Mouse (Mus musculus) megakaryocyte progenitor cell, adult 5-6 weeks (primary cell): Measurements from ENCODE around the gene Mrgpre. TPM values are rescaled to one million over a fixed set of nuclear protein-coding genes. Genes with fewer than 3 reads are reported as not detected.

ENCODE experiments used
- ATAC-seq: replicated peaks from 2 replicates; pipeline ENCODE4 v1.8.0; 2016; ENCODE audit warnings: mild to moderate bottlenecking, moderate TSS enrichment, inconsistent platforms; ENCODE audit not compliant: poor library complexity
- total RNA-seq, 2 experiments: library from RNA; stranded (forward) in 1 of 2; stranded (reverse) in 1 of 2; fragments of 157-497, 149-512 nt in 1 of 2; fragments of 200-1000 nt in 1 of 2; gene quantifications; 2 replicates each; pipeline versions ENCODE4 v1.2.3 to v1.2.4; 2015 to 2017

The Mrgpre gene
- total RNA-seq, 2 experiments from 2014 or later: 0.17 to 2.9 TPM

DNA sequence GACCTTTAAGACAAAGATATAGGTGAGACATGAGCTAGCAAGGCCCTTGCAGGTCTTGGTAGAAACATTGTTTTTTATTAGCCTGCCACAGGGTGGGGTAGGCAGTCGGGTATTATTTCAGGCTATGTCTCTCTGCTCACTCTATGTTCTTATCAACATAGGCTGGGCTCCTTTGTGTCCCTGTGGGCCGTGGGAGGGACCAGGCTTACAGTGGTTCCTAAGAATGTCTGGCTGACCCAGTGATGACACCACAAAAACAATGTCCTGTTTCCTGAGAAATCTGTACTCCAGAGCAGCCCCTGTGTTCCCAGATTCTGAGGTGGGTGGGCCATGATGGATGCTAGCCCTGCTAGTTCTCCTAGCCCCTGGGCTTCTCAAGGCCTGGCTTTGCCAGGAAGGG is 6.9 kb downstream of the Mrgpre start:
- ATAC-seq: no peak

DNA sequence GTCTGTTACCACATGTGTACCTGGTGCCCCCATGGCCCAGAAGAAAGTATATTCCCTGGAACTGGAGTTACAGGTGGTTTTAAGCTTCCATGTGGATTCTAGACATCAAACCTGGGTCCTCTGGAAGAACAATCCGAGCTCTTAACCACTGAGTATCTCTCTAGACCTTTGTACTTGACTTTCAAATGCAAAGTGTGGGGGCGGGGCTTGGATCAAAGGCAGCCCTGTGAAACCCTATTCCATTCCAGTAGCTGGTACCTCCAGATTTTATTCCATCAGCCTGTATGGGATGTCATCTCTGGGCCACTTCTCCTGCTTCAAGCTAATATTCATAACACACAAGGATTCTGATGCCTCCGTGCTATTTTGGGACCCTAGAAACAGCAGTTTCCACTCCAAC is 8.2 kb downstream of the Mrgpre start:
- ATAC-seq: no peak

DNA sequence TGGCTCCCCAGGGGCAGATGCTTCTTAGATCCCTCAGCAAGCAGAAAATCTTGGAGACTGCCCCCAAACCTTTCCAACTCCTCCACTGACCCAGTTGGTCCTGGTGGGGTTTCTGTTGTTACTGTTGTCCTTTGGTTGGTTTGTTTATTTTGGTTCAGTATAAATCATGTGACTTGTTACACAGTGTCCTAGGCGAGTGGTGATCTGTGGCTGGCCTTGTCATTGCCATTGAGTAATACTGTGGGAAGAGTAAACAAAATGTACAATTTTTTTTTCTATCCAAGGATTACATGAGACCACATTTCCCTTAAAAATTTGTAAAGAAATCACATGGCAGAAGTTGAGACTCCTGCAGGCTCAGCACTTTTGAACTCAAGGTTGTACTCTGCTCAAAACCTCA is 14.8 kb downstream of the Mrgpre start:
- no peak for ATAC-seq

DNA sequence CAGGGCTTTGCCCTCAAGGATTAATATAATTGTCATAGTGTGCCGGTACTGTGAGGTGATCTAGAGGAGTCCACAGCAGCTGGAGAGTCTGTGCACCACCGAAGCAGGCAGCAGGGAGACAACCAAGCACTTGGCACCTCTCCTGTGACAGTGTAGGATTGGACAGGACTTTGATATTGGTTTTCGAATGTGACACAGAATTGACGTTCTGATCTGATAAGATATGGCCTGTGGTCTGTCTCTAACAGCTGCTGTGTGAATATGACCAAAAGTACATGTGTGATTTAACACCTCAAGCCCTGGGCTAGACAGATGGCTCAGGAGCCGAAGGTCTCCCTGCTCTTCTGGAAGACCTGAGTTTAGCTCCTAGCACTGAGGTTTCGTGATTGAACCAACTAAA is 16.0 kb downstream of the Mrgpre start:
- ATAC-seq: no peak

DNA sequence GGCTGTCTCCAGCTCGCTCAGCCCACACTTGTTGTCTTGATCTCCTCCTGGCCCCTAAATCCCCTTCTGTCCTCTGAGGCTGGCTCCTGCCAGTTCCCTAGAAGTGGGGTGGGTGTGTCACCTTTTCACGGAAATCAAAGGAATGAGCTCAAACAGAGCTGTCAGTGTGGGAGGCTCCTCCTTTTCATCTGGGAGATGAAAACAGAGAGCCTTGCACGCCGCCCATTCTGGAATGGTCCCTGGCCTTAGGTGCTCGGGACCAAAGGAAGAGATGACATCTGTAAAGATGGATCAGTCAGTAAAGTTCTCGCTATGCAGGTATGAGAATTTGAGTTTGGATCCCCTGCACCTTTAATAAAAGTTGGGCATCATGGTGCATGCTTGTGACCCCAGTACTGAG is 17.4 kb downstream of the Mrgpre start, which contains the start of gene Mrgprg:
TSS of gene Mrgprg (minus strand) at position 101 of the 400 bp plus-strand sequence.
- no peak for ATAC-seq

DNA sequence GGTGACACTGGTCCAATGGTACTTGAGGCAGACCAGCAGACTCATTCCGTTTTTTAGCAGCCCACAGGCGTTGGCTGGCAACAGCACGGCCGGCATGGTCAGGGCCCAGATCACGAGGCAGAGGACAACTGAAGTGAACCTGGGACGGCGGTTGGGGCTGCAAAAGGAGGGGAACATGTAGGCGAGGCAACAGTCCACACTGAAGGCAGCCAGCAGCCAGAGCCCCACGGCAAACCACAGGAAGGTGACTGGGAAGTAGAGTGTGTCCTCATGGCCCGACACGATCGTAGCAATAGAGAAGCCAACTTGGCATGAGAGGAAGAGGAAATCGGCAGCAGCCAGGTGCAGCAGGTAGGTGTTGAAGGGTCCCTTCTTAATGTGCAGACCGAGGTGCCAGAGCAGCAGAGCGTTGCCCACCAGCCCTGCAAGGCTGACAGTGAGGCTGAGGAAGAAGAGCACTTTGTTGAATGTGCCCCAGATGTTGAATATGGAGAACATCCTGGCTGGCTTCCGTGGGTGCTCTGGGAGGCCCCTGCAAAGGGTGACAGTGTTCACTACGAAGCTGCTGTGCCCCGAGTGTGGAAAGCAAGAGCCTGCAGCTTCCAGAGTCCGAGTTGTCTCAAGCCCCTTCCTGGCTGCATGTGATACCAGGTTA is 19.3 kb downstream of the Mrgpre start:
- peak; percentile 46 for ATAC-seq

DNA sequence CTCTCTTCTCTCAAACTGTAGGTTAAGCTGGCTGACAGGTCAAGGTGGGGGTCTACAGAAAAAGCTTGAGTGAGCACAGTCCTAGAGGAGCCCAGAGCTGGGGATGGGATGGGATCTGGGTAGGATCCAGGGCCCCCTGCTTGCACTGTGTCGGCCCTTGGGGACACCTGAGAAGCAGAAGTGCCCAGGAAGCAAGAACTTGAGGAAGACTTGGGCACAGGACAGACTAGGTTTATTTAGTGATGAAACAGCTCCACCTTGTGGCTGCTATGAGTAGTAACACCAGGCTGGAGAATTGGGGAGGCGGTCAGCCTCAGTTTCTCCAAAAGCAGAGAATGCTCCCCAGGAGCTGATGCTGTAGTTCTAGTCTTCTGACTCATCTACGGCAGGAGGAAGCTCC is 20.5 kb downstream of the Mrgpre start:
- ATAC-seq: peak; percentile 82

DNA sequence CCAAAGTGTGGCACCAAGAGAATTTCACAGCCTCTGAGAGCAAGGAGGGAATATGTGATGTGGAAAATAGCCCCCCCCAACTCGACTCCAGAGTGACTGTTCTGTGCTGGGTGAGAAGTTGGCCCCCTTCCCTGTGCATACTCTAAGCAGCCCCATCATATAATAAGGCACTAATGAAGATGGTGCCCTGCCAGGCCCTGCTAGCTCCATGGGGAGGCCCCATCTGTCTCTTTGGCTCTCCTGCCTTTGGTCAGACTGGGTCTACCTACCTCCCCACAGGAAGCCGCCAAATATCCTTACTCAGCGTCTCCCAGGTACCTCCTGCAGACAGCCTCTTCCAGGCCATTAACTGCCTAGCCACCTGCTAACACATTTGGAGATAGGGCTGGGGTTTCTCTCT is 25.3 kb downstream of the Mrgpre start:
- ATAC-seq: no peak

DNA sequence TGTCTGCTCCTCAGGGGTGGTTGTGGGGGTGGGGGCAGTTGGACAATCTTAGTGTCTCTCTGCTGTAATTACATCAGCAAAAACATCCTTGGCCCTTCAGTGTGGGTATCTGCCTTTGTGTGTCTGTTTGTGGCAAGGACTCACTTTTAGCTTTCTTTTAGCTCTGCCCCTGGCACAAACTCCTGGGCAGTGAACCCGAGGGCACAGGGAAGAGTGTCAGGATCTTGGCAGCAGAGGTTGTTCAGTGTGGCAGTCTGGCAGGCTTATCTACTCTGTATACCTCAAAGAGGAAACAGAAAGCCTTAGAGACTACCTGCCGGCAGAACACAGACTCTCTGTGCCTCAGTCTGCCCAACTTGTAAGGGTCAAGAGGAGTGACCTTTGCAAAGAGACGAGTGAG is 26.6 kb downstream of the Mrgpre start:
- ATAC-seq: no peak

DNA sequence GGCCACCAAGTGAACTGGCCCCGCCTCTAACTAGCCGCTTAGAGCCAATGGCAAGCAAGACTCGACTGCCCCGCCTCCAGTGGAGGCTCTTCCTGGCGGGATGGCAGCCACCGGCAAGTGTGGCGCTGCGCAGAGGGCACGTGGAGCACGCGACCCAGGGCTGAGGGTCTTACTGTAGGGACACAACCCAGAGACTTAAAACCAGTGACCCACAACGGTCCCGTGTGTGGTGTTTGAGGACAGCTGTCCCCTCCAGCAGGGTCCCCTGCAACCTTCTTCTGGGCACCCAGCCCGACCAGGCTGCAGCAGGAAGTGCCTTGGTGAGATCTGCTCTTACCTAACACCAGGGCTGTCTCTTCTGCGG is 27.3 kb downstream of the Mrgpre start:
- peak; percentile 83 for ATAC-seq

DNA sequence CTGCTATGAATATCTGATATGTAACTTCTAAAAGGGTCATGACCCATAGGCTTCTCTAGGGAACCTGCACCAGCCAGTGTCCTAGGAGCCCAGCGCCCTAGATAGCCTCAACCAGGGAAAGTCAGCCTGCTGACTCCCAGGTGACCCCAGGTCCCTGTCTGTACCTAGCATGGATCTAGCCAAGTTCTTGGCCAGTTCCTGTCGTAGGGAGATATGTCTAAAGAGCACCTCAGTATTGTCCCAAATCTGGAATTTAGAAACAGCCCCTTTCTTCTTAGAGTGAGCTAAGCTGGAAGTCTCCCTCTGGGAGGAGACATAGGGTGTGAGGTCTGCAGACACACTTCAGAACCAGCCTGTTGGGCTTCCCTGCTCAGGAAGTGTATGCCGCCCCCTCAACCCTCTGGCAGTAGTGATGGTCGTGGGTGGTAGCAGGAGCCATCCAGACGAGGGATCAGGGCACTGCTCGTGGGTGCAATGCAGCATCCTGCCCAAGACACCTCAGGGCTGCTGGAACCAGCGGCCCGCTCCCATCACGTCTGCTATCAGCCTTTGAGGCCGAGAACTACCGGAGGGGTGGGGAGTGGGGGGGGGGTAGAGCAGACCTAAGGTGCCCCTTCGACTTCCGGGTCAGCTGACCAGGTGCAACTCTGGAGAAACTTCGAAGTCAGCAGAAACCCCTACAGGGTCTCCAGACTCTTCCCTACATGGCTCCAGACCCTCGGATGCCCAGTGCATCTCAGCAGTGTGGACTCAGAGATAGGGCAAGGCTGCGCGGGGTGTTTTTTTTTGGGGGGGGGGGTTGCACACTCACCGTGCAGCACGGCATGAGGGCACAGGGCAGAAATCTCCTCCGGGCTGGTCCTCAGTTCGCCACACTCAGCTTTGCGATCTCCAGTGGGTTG is 27.9 kb downstream of the Mrgpre start, which contains the start of gene Osbpl5:
TSS of gene Osbpl5 (minus strand) at position 861 of the 902 bp plus-strand sequence.
- ATAC-seq: no peak

DNA sequence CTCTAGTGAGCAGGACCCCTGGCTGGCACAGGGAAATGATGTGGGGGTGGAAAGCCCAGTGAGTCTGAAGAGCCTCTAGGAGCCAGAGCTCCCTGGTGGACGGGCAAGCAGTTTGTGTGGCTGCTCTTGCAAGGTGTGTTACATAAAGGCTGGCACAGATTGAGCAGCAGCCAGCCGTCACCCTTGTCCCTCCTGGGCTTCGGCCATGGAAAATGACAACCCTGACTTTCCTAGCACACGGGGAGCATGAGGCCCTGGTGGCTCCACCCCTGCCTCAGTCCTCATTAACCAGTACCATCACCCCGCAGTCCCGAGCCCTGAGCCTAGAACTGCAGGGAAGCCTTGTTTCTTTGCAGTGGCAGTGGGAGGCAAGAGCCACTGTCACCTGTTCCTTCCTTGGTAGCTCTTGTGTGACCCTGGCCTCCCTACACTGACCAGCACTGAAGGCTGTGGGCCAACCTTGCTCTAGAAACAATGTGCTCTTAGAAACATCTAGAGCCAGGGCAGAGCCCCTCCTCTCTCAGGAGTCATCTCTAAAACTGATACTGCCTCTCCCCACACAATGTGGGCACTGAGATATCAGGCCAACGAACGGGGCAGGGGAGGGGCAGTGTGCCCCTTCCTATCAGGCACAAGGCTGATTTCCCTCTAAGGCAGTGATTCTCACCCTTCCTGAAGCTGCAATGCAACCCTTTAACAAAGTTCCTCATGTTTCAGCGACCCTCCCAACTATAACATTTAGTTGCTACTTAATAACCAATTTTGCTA is 28.8 kb downstream of the Mrgpre start:
- peak; percentile 49 for ATAC-seq

DNA sequence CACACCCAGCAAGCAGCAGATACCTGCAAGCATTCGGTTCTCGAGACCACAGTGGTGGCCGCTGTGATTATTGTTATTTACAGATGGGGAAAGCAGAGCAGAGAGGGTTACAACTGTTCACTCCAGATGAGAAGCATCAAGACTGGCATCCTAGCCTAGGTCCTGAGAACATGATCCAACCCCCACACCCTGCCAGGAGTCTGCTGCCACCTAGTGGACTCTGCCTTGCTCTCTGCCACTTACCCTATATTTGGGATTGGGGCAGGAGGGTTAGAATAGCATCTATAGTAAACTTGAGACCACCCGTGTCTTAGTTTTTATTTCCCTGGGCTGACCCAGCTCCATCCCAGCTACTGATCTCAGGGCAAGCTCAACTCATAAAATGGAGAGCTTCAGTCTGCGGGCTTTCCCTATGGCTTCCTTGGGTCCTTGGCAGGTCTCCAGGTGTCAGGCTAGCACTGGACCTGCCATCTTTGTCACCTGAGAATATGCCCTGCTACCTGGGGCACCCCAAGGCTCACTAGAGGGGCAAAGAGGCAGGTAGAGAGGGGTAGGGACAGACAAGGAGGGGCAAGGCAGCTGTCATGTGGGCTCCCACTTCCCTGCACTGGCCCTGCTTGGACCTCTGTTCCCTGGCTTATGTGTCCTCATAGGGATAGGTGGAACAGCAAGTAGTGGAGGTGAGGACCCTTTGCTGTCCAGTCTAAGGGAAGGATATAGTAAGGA is 30.1 kb downstream of the Mrgpre start:
- ATAC-seq: peak; percentile 59

DNA sequence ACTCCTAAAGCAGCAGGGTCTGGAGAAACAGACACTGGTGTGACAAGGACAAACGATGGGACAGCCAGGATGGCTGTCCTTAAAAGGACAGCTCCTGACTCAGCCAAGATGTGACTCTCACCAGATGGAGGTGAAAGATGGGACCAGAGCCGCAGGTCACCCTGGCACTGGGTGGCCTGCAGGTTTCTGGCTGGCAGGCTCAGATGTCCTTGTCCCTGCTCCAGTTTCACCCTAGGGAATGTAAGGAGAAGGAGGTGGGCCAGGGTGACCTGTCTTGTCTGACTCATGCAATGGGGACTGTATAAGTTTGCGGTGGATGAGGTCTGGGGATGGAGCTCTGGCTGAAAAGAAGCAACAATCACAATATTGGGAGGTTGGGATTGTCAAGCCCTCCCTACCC is 31.7 kb downstream of the Mrgpre start:
- no peak for ATAC-seq

DNA sequence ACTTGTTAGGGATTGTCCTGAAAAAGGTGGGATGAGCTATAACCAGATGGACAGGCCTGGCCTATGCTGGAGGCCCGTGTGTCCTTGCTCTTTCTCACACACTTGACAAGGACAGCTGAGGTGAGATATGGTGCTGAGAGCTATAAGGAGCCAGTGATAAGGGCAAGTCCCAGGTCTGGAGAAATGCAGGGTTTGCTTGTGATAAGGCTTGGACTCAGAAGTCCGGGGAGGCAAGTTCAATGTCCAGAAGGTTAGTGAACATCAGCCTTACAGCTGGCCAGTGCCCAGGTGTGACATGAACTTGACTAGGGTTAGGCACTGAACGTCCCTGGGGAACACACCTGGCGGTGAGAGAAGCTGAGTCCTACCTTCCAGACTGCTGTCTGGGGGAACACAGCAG is 32.2 kb downstream of the Mrgpre start:
- no peak for ATAC-seq

DNA sequence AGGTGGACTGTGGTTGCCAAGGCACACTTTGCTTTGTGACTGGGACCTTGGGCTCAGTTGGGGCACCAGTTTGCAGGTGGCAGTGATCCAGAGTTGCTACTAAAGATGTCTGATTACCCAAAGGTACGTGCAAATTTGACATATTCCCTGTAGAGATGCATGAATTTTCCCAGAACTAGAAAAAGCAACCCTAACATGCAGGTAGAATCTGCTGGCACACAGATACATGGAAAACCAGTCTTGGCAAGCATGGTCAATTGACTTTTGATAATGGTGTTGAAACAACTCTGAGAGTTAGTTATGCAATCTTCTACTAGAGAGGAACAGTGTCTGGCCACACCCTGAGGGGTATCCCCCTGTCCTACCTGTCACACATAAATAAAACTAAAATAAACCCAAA is 32.9 kb downstream of the Mrgpre start:
- no peak for ATAC-seq

DNA sequence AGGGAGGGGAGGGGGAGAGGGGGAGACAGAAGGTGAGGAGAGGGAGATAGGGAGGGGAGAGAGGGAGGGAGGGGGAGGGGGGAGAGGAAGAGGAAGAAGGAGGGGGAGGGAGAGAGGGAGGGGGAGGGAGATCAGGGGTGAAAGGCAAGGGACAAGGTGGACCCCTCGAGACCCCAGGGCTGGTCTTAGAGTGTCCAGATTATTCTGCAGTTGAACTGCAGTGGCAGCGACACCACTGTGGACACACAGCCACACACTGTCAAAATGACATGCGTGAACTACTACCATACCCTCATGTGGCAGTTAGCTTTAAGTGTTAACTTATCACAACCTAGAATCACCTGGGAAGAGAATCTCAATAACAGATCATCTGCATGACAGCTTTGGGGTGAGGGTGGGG is 35.3 kb downstream of the Mrgpre start:
- ATAC-seq: no peak

DNA sequence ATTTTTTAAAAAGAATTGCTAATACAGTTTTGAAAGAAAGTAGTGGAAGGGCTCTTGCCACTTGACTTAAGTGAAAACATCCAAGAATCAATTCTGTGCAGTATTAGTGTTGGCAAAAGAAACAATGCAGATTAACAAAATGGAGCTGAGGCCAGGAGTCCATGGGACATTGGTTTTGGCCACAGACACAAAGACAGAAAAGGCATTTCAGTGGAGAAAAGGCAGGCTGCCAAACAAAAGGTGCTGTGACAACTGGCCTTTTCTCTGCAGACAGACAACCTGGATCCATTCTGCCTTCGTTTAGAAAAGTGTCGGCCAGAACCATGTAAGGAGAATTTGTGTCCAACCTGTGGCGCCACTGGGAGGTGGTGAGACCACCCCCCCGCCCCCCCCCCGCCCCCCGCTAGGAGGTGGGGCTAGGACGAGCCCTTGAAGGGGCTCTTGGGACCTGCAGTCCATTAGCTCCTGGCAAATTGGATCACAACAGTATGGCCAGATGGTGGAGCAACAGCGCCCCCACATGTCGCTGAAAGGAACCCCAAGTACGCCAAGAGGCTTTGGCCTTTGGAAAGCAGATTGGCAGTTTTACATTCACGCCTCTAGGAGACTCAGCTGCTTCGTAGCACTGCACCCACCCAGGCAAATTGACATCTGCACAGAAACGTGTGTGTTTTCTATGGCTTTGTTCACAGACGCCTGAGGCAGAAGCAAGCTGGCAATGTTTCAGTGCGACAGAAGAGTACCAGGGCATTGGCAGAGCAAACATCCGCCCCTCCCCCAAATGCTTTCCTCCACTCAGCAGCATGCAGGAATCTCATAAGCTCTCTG is 36.0 kb downstream of the Mrgpre start:
- peak; percentile 96 for ATAC-seq

DNA sequence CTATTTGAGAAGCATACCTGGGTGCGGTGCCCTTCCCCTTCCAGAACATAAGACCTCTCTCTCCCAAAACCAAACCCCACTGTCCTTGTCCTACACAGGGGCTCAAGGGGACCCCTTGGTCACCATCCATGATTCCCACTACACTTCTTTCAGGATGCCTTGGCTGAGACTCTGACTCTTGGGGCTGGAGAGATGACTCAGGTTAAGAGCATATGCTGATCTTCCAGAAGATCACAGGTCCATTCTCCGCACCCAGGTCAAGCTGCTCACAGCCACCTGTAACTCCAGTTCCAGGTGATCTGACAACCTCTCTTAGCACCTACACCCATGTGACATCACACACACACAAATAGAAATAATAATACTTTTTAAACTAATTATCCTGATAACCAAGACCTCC is 43.6 kb downstream of the Mrgpre start:
- no peak for ATAC-seq
